ENCODE assay signal across 8 mouse cellular contexts in genomic region chr4:130629391-130629790, GRCm38 (mm10). TPM values are rescaled to one million over a fixed set of nuclear protein-coding genes. Genes with fewer than 3 reads are reported as not detected.
DNase-seq lines count a peak whose midpoint lies in the region; ATAC-seq and TF ChIP-seq lines count a peak whose summit lies in the region.

No protein-coding gene starts in this region.

- no peaks in the 10 kb centered on the region for H3K36me3 ChIP-seq in forebrain, embryonic 13.5 days (ENCODE audit: poor library complexity, severe bottlenecking)
- H3K36me3 ChIP-seq in hindbrain, embryonic 10.5 days = no peaks in the 10 kb centered on the region
- no peaks in the 10 kb centered on the region for H3K36me3 ChIP-seq in limb, embryonic 14.5 days (ENCODE audit: control insufficient read depth, insufficient read depth, low read length)

- no peak overlapping the region for H3K27ac ChIP-seq in forebrain, embryonic 13.5 days
- H3K27ac ChIP-seq in hindbrain, embryonic 10.5 days = peak overlapping the region; percentile 81
- no peak overlapping the region for H3K27ac ChIP-seq in limb, embryonic 14.5 days (replicated peaks; ENCODE audit: low read depth, low read length)

- no peak overlapping the region for H3K4me3 ChIP-seq in forebrain, embryonic 13.5 days
- peak overlapping the region; percentile 32 for H3K4me3 ChIP-seq in hindbrain, embryonic 10.5 days
- no peak overlapping the region for H3K4me3 ChIP-seq in limb, embryonic 14.5 days (replicated peaks; ENCODE audit: low read length)

- TF ChIP-seq POLR2A in limb, embryonic 14.5 days (IDR thresholded peaks at IDR 0.05; ENCODE audit: borderline replicate concordance, extremely low read depth, insufficient read depth, insufficient read length) = no peak

- no peak overlapping the region for H3K9ac ChIP-seq in forebrain, embryonic 13.5 days
- H3K9ac ChIP-seq in limb, embryonic 14.5 days (ENCODE audit: low read depth, low read length, severe bottlenecking) = no peak overlapping the region

- ATAC-seq in forebrain, embryonic 13.5 days = no peak
- ATAC-seq in limb, embryonic 14.5 days (ENCODE audit: low FRiP score, low read depth) = no peak

- no peaks in the 10 kb centered on the region for H3K4me1 ChIP-seq in forebrain, embryonic 13.5 days
- H3K4me1 ChIP-seq in hindbrain, embryonic 10.5 days (replicated peaks) = peaks cover 4% of the 10 kb centered on the region; the same call in 1 of the 2 replicates
- no peaks in the 10 kb centered on the region for H3K4me1 ChIP-seq in limb, embryonic 14.5 days (ENCODE audit: control insufficient read depth, insufficient read depth, low read length)

- no peaks in the 10 kb centered on the region for H3K27me3 ChIP-seq in forebrain, embryonic 13.5 days
- H3K27me3 ChIP-seq in hindbrain, embryonic 10.5 days (ENCODE audit: insufficient read depth, poor library complexity, severe bottlenecking) = no peaks in the 10 kb centered on the region
- no peaks in the 10 kb centered on the region for H3K27me3 ChIP-seq in limb, embryonic 14.5 days (ENCODE audit: control insufficient read depth, insufficient read depth, low read length)

- peak overlapping the region; percentile 31 for H3K4me2 ChIP-seq in forebrain, embryonic 13.5 days
- H3K4me2 ChIP-seq in limb, embryonic 14.5 days (replicated peaks; ENCODE audit: low read depth, low read length, severe bottlenecking) = peak overlapping the region; percentile 29; the same call in 1 of the 2 replicates

- DNase-seq in 3134 (ENCODE audit: extremely low read depth, insufficient read length, low spot score) (peak; percentile 49), R1 (ENCODE audit: low read depth, low spot score) (peak; percentile 95)
- DNase-seq in hindbrain, embryonic 10.5 days (ENCODE audit: low spot score) = peak; percentile 38
- no peak for DNase-seq in limb, embryonic 14.5 days (ENCODE audit: low spot score)
- DNase-seq in neural tube, embryonic 10.5 days (ENCODE audit: extremely low spot score, low spot score) = peak; percentile 46
- no peak for DNase-seq in thymus, postnatal 25 days
- DNase-seq in right cerebral cortex, postnatal 10 days (ENCODE audit: low spot score in 2 of 2) = no peak

- no peaks in the 10 kb centered on the region for H3K9me3 ChIP-seq in forebrain, embryonic 13.5 days (replicated peaks)
- no peaks in the 10 kb centered on the region for H3K9me3 ChIP-seq in hindbrain, embryonic 10.5 days
- H3K9me3 ChIP-seq in limb, embryonic 14.5 days (ENCODE audit: control insufficient read depth, low read length) = no peaks in the 10 kb centered on the region

- WGBS in forebrain, embryonic 13.5 days = 7% methylated on average over 4 of the region's 4 CpGs
- WGBS in hindbrain, embryonic 10.5 days = 9% methylated on average over 4 of the region's 4 CpGs
- WGBS in limb, embryonic 14.5 days = 5% methylated on average over 4 of the region's 4 CpGs

RNA-seq across cellular contexts. Expression of gene Pum1, which starts 33.7 kb away (rescaled TPM):
- 117 and 133 TPM in 2 replicates for polyA plus RNA-seq in forebrain, embryonic 13.5 days (2015; fragmentation: Nextera tagmentation; extraction: Ambion mirVana)
- 103 and 118 TPM in 2 replicates for polyA plus RNA-seq in hindbrain, embryonic 10.5 days (2016; fragmentation: Nextera tagmentation; extraction: Ambion mirVana)
- 69.5 and 86.3 TPM in 2 replicates for polyA plus RNA-seq in limb, embryonic 14.5 days (2012; rRNA removed)
- 83.8 and 91.1 TPM in 2 replicates for polyA plus RNA-seq in limb, embryonic 14.5 days (2014; fragmentation: Nextera tagmentation; extraction: Ambion mirVana)

RNA-seq across cellular contexts. Expression of gene Nkain1, which starts 55.4 kb away (rescaled TPM):
- 4.9 and 5.4 TPM in 2 replicates for polyA plus RNA-seq in forebrain, embryonic 13.5 days (2015; fragmentation: Nextera tagmentation; extraction: Ambion mirVana)
- 5.9 and 14.4 TPM in 2 replicates for polyA plus RNA-seq in hindbrain, embryonic 10.5 days (2016; fragmentation: Nextera tagmentation; extraction: Ambion mirVana)
- polyA plus RNA-seq in limb, embryonic 14.5 days (2012; rRNA removed) = 33.5 and 50.3 TPM in 2 replicates
- 3.4 and 4.5 TPM in 2 replicates for polyA plus RNA-seq in limb, embryonic 14.5 days (2014; fragmentation: Nextera tagmentation; extraction: Ambion mirVana)

Comparison
In these comparisons a context has a peak if more than half of its experiments do, and no peak if none do; other contexts are left out.
1. DNase-seq: peak in 3134 (single experiment), R1 (single experiment), hindbrain, embryonic 10.5 days (single experiment) and neural tube, embryonic 10.5 days (single experiment); none in limb, embryonic 14.5 days (single experiment), thymus, postnatal 25 days (single experiment) and right cerebral cortex, postnatal 10 days (0 of 2).